Mouse (Mus musculus) C2C12 (cell line): ENCODE data around the gene Pole.

Experiments used
- CEBPB ChIP-seq: IDR thresholded peaks from one replicate; pipeline ENCODE4 v1.6.1; 2011; ENCODE audit warnings: low read depth, mild to moderate bottlenecking, control low read depth, moderate library complexity
- CTCF ChIP-seq: IDR thresholded peaks from one replicate; pipeline ENCODE4 v1.5.1; 2011; ENCODE audit not compliant: control insufficient read depth, insufficient read depth, insufficient read length
- FOSL1 ChIP-seq: IDR thresholded peaks from one replicate; pipeline ENCODE4 v1.8.0; 2011; ENCODE audit warnings: mild to moderate bottlenecking, low read length; ENCODE audit not compliant: poor library complexity, insufficient read depth, severe bottlenecking
- MAX ChIP-seq: IDR thresholded peaks from one replicate; pipeline ENCODE4 v1.6.1; 2011; ENCODE audit warnings: mild to moderate bottlenecking, control low read depth
- MYOG ChIP-seq: IDR thresholded peaks from one replicate; pipeline ENCODE4 v1.6.1; 2011; ENCODE audit not compliant: control insufficient read depth, insufficient read length; ENCODE audit errors: extremely low read depth
- USF1 ChIP-seq: IDR thresholded peaks from one replicate; pipeline ENCODE4 v1.6.1; 2011; ENCODE audit warnings: low read depth, mild to moderate bottlenecking, control low read depth, moderate library complexity

DNA sequence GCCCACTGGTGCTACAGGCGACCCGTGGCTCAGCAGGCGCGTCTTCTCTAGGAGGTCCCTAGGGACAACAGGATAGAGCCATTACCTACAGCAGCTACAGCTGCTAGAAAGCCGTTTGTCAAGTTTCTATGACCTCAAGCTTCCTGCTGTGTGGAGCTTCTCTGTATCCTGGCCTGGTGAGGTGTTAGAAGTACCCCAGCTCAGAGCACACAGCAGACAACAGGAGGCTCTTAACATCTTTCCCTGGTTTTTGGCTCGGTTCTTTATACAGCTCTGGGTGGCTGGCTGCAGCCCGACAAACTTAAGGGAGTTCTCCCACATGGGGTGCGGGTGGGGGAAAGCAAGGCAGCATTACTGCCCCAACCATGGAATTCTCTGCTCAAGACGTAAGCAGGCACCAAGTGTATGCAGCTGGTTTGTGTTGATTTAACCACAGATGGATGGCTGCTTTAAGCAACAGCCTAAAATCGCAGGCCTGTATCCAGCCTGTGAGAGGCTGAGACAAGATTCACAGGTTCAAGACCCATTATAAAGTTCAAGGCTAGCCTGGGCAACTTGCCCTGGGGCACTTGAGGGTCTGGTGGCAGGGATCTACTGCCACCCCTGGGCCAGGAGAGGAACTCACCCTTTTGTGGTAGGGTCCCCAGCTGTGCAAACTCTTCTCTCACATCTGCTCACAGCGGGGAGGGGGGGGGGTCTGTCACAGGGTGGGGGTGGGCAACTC, 77.9 kb downstream of the Pole start:
- TF ChIP-seq CTCF: no peak
- no peak for TF ChIP-seq MYOG
- TF ChIP-seq MAX: no peak
- no peak for TF ChIP-seq USF1
- no peak for TF ChIP-seq CEBPB
- TF ChIP-seq FOSL1: no peak
